Mouse (Mus musculus) stomach, embryonic 14.5 days (tissue): Measurements from ENCODE around the gene Mrps26. TPM values are rescaled to one million over a fixed set of nuclear protein-coding genes. Genes with fewer than 3 reads are reported as not detected.
"Not testable (repeated sequence)": the region's sequence is repeated elsewhere in the genome, so short reads cannot be mapped to it uniquely, and the experiment has no call there.

Source experiments
- ATAC-seq: fragments of 200-750 bp; cut with Nextera tagmentation; 2 replicates; pipeline ENCODE4 v1.8.0; 2017; ENCODE audit warnings: low read depth, moderate TSS enrichment; ENCODE audit not compliant: insufficient number of reproducible peaks, insufficient read depth, low FRiP score
- H3K27ac ChIP-seq: fragments of 300-500 bp; sonication (generic); 2 replicates; pipeline ENCODE4 v1.5.1; 2014; ENCODE audit warnings: mild to moderate bottlenecking, low read length, moderate library complexity, mixed read lengths
- H3K27me3 ChIP-seq: fragments of 300-500 bp; sonication (generic); 2 replicates; pipeline ENCODE4 v1.6.1; 2014; ENCODE audit warnings: low read length, control low read depth, mixed read lengths; ENCODE audit not compliant: control insufficient read depth, insufficient read depth
- H3K36me3 ChIP-seq: fragments of 300-500 bp; sonication (generic); 2 replicates; pipeline ENCODE4 v1.6.1; 2014; ENCODE audit warnings: mild to moderate bottlenecking, control low read depth, low read length, moderate library complexity, mixed read lengths; ENCODE audit not compliant: control insufficient read depth, insufficient read depth
- H3K4me1 ChIP-seq: fragments of 300-500 bp; sonication (generic); 2 replicates; pipeline ENCODE4 v1.6.1; 2014; ENCODE audit warnings: low read length, control low read depth, mixed read lengths; ENCODE audit not compliant: control insufficient read depth, insufficient read depth
- H3K4me2 ChIP-seq: fragments of 300-500 bp; sonication (generic); replicated peaks from 2 replicates; pipeline ENCODE4 v1.6.1; 2014; ENCODE audit warnings: low read depth, low read length, control low read depth
- H3K4me3 ChIP-seq: fragments of 300-500 bp; sonication (generic); 2 replicates; pipeline ENCODE4 v1.5.1; 2014; ENCODE audit warnings: low read depth, low read length, control low read depth
- H3K9ac ChIP-seq: fragments of 300-500 bp; sonication (generic); replicated peaks from 2 replicates; pipeline ENCODE4 v1.6.1; 2014; ENCODE audit warnings: low read depth, mild to moderate bottlenecking, control low read depth, low read length, moderate library complexity, mixed read lengths
- H3K9me3 ChIP-seq: fragments of 300-500 bp; sonication (generic); 2 replicates; pipeline ENCODE4 v1.6.1; 2016; ENCODE audit warnings: low read depth, low read length, control low read depth; ENCODE audit not compliant: control insufficient read depth
- WGBS: fragments of 180-500 bp; shearing (Covaris S2); extraction: QIAGEN DNeasy Blood & Tissue Kit; methylation state at CpG from one replicate; pipeline ENCODE4 v1.1.7; 2014; 5-methylcytosine and 5-hydroxymethylcytosine counted together
- polyA plus RNA-seq: library from polyadenylated mRNA; unstranded; fragments of >200 nt; fragmentation: Nextera tagmentation; extraction: Ambion mirVana; gene quantifications from 2 replicates; pipeline ENCODE4 v1.2.1, GENCODE M21; 2014

Gene Mrps26
- polyA plus RNA-seq: 85.6 and 86.2 TPM in 2 replicates

DNA sequence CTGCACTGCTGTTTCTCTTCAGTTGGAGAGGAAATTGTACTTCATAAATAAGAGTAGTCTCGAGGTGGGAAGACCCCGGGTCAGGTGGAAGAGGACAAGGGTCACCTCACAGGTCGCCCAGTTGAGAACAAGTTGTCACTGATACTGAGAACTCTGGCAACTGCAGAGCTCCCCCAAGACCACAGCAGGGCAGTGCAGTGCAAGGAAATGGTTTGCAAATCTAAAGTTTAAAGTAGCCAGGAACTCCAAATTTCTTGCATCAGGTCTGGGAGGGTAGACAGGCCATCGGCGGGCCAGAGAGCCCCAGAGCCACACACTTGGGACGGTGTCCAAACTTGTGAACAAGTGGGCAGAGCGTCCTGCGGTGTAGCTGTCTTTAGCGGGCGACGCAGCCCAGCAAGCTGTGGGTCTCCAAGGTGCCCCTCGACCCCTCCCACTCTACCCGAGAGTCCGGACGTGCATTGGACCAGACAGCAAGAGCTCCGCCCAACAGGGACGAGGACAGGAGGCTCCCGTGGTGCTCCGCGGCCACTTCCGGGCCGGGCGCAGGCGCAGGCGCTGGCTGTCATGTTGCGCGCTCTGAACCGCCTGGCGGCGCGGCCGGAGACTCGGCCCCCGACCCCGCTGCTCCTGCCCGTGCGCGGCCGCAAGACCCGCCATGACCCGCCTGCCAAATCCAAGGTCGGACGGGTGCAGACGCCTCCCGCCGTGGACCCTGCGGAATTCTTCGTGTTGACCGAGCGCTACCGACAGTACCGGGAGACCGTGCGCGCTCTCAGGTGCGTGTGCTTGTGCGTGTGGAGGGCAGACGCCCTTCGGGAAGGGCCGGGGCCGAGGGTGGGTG lies at the start of gene Mrps26:
Gene Mrps26 (plus strand): TSS at position 531 of the 844 bp plus-strand sequence.
- peak; percentile 99 for ATAC-seq
- no peak within 1 kb of the TSS; the same call in 1 of the 2 replicates for H3K27ac ChIP-seq
- peaks cover 5% of the 10 kb centered on the region; the same call in 1 of the 2 replicates for H3K4me1 ChIP-seq
- H3K27me3 ChIP-seq: no peaks in the 10 kb centered on the region
- under 1% methylated on average over 60 of the region's 61 CpGs for WGBS
- H3K36me3 ChIP-seq: peaks cover 6% of the 10 kb centered on the region
- peak within 1 kb of the TSS; percentile 92 for H3K4me3 ChIP-seq
- H3K9ac ChIP-seq: peak within 1 kb of the TSS; percentile 79
- no peaks in the 10 kb centered on the region for H3K9me3 ChIP-seq
- peak within 1 kb of the TSS; percentile 84 for H3K4me2 ChIP-seq

DNA sequence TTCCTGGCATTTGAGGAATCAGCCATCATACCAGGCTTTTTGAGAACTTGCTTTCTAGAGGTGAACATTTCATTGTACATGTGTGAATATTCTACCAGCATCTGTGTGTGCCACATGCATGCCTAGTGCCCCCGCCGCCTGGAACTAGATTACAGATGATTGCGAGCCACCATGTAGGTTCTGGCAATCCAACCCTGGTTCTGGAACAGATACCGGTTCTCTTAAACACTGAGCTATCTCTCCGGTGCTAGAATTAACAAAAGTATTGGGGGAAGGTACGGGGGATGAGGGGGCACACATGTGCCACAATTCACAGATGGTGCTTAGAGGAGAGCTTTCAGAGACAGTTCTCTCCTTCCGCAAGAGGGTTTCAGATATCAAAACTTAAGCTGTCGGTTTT lies 49.6 kb upstream of the Mrps26 start:
- H3K27ac ChIP-seq: no peak overlapping the region
- no peak overlapping the region for H3K9ac ChIP-seq
- no peaks in the 10 kb centered on the region for H3K4me1 ChIP-seq
- H3K36me3 ChIP-seq: peaks cover 11% of the 10 kb centered on the region; the same call in 1 of the 2 replicates
- 93% methylated on average over 8 of the region's 8 CpGs for WGBS
- no peak overlapping the region for H3K4me3 ChIP-seq
- ATAC-seq: no peak
- no peak overlapping the region for H3K4me2 ChIP-seq
- H3K27me3 ChIP-seq: no peaks in the 10 kb centered on the region
- H3K9me3 ChIP-seq: no peaks in the 10 kb centered on the region

DNA sequence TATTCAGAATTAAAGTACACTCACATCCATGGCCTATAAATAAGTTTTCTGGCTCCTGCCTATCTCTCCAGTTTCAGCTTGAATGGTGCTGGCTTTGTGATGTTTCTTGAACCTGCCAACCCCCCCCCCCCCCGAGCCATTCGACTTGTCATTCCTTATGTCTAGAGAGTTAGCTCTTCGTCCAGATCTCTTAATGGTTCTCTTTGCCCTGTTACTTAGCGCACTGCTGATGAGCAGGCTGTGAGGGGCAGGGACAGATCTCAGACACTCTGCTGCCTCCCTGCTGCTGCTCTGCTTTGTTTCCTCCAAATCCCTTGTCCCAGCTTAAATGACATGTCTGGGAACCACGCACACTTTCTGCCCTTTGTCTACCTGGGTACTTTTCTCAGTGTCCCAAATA lies 47.8 kb upstream of the Mrps26 start:
- Histone ChIP-seq H3K36me3 (peaks cover 16% of the 10 kb centered on the region; the same call in 1 of the 2 replicates), H3K27me3 (no peaks in the 10 kb centered on the region), H3K4me1 (no peaks in the 10 kb centered on the region), H3K27ac (no peak overlapping the region), H3K9me3 (no peaks in the 10 kb centered on the region), H3K4me3 (no peak overlapping the region), H3K9ac (no peak overlapping the region), H3K4me2 (no peak overlapping the region)
- 75% methylated on average over 5 of the region's 5 CpGs for WGBS
- no peak for ATAC-seq

DNA sequence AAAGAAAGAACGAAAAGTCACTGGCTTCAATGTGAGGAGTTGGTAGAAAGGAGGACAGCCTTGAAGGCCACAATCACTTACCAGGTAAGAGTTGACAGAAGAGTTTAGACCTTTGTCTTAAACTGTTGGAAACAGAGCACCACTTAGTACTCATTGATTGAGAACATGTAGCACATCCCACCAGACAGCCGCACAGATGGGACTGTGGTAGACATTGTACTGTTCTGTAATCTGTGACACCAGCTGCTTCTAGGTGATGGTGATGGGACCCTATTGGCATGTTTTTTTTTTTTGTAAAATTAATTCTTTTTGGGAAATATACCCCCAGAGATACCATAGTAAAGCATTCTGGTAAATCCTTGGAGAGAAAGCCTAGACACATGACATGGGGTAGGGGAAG lies 41.6 kb upstream of the Mrps26 start:
- no peaks in the 10 kb centered on the region for H3K9me3 ChIP-seq
- no peak overlapping the region for H3K9ac ChIP-seq
- no peaks in the 10 kb centered on the region for H3K27me3 ChIP-seq
- H3K4me2 ChIP-seq: no peak overlapping the region
- peaks cover 25% of the 10 kb centered on the region for H3K36me3 ChIP-seq
- no peak for ATAC-seq
- H3K27ac ChIP-seq: no peak overlapping the region
- no peak overlapping the region for H3K4me3 ChIP-seq
- WGBS: 89% methylated on average over 2 of the region's 2 CpGs
- H3K4me1 ChIP-seq: no peaks in the 10 kb centered on the region

DNA sequence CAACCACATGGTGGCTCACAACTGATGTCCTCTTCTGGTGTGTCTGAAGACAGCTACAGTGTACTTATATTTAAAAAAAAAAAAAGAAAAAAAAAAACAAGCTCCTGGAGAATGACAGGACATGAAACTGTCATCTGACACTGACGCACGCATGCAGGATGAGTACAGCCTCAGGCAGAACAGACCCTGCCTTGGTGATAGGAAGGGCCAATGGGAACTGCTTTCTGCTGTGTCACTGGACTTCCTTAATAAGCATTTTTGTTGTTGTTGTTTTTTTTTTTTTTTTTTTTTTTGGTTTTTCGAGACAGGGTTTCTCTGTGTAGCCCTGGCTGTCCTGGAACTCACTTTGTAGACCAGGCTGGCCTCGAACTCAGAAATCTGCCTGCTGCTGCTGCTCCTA lies 38.1 kb upstream of the Mrps26 start:
- H3K27ac ChIP-seq, H3K4me3 ChIP-seq, H3K4me1 ChIP-seq, H3K9me3 ChIP-seq, H3K27me3 ChIP-seq, H3K9ac ChIP-seq, H3K4me2 ChIP-seq, ATAC-seq: not testable (repeated sequence)
- H3K36me3 ChIP-seq: peaks cover 14% of the 10 kb centered on the region
- 91% methylated on average over 3 of the region's 4 CpGs for WGBS

DNA sequence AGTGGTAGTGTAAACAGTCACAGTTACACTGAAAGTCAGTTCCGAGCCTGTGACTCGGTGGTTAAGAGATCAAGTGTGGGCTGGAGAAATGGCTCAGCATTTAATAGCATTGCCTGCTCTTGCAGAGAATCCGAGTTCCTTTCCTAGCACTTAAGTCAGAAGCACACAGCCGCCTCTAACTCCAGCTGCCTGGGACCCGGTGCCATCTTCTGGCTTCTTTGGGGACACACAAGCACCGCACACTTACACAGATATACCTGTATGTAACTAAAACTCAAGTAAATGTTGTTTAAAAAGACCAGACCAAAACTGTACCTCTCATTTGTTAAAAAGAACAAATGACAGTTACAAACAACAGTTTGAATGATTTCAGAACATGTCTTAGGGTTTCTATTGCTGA lies 35.1 kb upstream of the Mrps26 start:
- Histone ChIP-seq H3K4me3 (no peak overlapping the region), H3K9ac (no peak overlapping the region), H3K27ac (no peak overlapping the region), H3K4me2 (no peak overlapping the region), H3K36me3 (peaks cover 18% of the 10 kb centered on the region), H3K27me3 (no peaks in the 10 kb centered on the region), H3K9me3 (no peaks in the 10 kb centered on the region), H3K4me1 (no peaks in the 10 kb centered on the region)
- ATAC-seq: no peak
- WGBS: 84% methylated on average over 6 of the region's 6 CpGs

DNA sequence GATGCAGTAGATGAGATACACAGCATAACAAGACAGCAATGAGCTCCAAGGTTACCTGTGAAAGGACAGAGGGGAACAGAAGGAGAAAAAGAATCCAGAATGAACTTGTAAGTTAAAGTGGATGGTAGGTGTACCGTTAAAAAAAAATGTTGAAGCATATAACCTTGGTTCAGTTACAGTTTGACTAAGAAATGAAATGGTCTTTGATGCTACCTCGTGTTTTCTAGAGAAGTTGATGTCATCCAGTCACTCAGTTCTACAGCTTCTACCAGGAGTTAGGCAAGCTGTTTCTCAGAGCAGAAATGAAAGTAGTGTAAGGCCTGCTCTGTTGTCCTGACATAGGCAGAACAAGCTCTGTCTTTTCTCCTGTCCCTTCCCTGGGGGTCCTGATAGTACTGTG lies 34.3 kb upstream of the Mrps26 start:
- Histone ChIP-seq H3K27me3 (no peaks in the 10 kb centered on the region), H3K4me2 (no peak overlapping the region), H3K4me1 (no peaks in the 10 kb centered on the region), H3K9ac (no peak overlapping the region), H3K36me3 (peaks cover 23% of the 10 kb centered on the region), H3K4me3 (no peak overlapping the region), H3K27ac (no peak overlapping the region), H3K9me3 (no peaks in the 10 kb centered on the region)
- ATAC-seq: no peak
- 87% methylated on average over 2 of the region's 2 CpGs for WGBS

DNA sequence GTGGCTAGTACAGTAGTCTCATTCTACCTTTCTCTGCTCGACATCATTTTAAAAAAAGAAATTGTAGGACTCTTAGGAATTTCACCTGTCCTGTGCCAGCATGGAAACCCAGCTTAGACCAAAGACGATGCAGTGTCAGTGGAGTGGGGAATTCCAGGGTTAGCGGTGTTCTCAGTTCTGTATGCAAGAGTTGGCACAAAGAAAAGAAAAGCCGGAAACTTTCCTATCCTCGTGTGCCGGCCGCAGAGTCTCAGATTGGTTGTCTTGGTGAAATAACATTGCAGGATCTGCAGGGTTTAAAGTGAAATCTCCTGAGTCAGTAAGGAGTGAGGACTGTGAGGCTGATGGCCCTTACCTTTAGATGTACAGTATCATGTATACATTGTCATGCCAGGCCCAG lies 33.6 kb upstream of the Mrps26 start:
- H3K9ac ChIP-seq: no peak overlapping the region
- H3K27me3 ChIP-seq: no peaks in the 10 kb centered on the region
- no peak for ATAC-seq
- no peak overlapping the region for H3K4me2 ChIP-seq
- peaks cover 29% of the 10 kb centered on the region for H3K36me3 ChIP-seq
- H3K4me3 ChIP-seq: no peak overlapping the region
- H3K27ac ChIP-seq: no peak overlapping the region
- H3K4me1 ChIP-seq: no peaks in the 10 kb centered on the region
- WGBS: 92% methylated on average over 7 of the region's 7 CpGs
- no peaks in the 10 kb centered on the region for H3K9me3 ChIP-seq
